ENCODE assay signal across 14 mouse cellular contexts in the genomic region with DNA sequence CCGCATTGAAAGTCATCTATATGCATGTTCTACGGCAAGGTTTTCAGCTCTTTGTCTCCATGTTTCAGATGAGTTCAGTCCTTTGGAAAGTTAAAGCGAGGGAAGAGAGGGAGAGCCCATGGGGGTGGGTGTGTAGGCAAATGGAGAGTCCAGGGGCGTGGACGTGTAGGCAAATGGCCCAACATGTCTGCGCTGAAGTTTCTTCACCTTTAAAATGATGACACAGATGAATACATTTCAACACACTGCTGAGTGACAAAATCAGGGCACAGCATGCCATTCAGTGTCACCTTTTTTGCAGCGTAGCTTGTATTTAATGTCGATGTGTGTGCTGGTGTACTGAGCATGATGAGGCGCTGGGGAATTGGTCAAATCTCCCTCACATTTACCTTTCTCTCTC.
"Had no signal": no experiment of that assay in that cellular context is flagged by ENCODE, and none has a peak within 500 bp of the region (broad histone marks: within the 10 kb centered on the region; RNA-seq: fewer than 3 reads in every experiment).

No protein-coding gene starts in this region.

- H3K4me3 ChIP-seq: intestine, embryonic 15.5 days; kidney, embryonic 15.5 days; liver, embryonic 15.5 days; neural tube, embryonic 13.5 days had no signal

- H3K36me3 ChIP-seq: intestine, embryonic 15.5 days; kidney, embryonic 15.5 days; liver, embryonic 15.5 days; neural tube, embryonic 13.5 days had no signal

- DNase-seq: kidney, adult 18-20 months; kidney, postnatal 14 days; left cerebral cortex, postnatal 4 days; lung, postnatal 10 days; lung, postnatal 4 days; midbrain, embryonic 14.5 days; right cerebral cortex, postnatal 25 days; thymus, adult 18-20 months; thymus, postnatal 14 days had no signal

- H3K4me1 ChIP-seq: intestine, embryonic 15.5 days had no signal

- H3K9me3 ChIP-seq: intestine, embryonic 15.5 days; kidney, embryonic 15.5 days; liver, embryonic 15.5 days; neural tube, embryonic 13.5 days had no signal

- H3K27me3 ChIP-seq: intestine, embryonic 15.5 days; neural tube, embryonic 13.5 days had no signal

- H3K9ac ChIP-seq: intestine, embryonic 15.5 days; kidney, embryonic 15.5 days; liver, embryonic 15.5 days; lung, embryonic 14.5 days; neural tube, embryonic 13.5 days had no signal

- H3K27ac ChIP-seq: intestine, embryonic 15.5 days; kidney, embryonic 15.5 days; liver, embryonic 15.5 days; neural tube, embryonic 13.5 days had no signal

- ATAC-seq: intestine, embryonic 15.5 days had no signal

- H3K4me2 ChIP-seq: intestine, embryonic 15.5 days; kidney, embryonic 15.5 days; liver, embryonic 15.5 days; lung, embryonic 14.5 days; neural tube, embryonic 13.5 days had no signal
